Mouse (Mus musculus): Measurements from ENCODE around the gene Cul3. TPM values are rescaled to one million over a fixed set of nuclear protein-coding genes. Genes with fewer than 3 reads are reported as not detected.

Cul3 gene
- polyA plus RNA-seq, 1 experiment from 2014 or later: 53.0 TPM

Other genes with a start within 250 kb of the Cul3 start
- 0.17 and 0.40 TPM in 2 replicates for gene Fam124b, start 122.0 kb downstream of the Cul3 start, polyA plus RNA-seq (2015; fragmentation: Nextera tagmentation; extraction: Ambion mirVana)
- gene Gm45261, start 121.0 kb upstream of the Cul3 start, polyA plus RNA-seq (2015; fragmentation: Nextera tagmentation; extraction: Ambion mirVana): not detected in 2 replicates